39 mouse cellular contexts compared by ENCODE assay signal in the genomic region with DNA sequence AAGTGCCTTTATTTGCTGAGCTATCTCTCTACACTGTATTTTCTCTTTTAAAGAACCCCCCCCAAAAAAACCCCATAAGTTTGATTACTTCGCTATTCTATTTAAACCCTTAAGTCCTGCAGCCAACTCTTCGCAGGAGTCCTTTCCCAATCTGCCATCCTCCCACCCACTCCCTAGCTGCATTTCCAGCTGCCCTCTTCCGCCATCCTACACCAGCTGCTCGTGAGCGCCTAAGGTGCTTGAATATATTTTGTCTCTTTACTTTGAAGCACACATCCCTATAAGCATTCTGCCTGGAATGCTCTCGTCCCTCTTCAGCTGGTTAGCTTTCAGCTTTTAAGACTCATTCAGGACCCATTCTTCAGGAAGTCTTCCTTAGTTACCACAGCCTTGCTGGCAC. TPM values are rescaled to one million over a fixed set of nuclear protein-coding genes. Genes with fewer than 3 reads are reported as not detected.
DNase-seq lines count a peak whose midpoint lies in the region; ATAC-seq and TF ChIP-seq lines count a peak whose summit lies in the region.
"Had no signal": no experiment of that assay in that cellular context is flagged by ENCODE, and none has a peak within 500 bp of the region (broad histone marks: within the 10 kb centered on the region; RNA-seq: fewer than 3 reads in every experiment).

No protein-coding gene starts in this region.

- no peaks in the 10 kb centered on the region for H3K4me1 ChIP-seq in midbrain, embryonic 14.5 days (ENCODE audit: control insufficient read depth, insufficient read depth, low read length)
- H3K4me1 ChIP-seq: embryonic facial prominence, embryonic 13.5 days; forebrain, embryonic 10.5 days; forebrain, embryonic 15.5 days; limb, embryonic 15.5 days; liver, embryonic 13.5 days; midbrain, embryonic 15.5 days; neural tube, embryonic 15.5 days had no signal

- no peak overlapping the region for H3K9ac ChIP-seq in midbrain, embryonic 14.5 days (replicated peaks; ENCODE audit: low read length)
- H3K9ac ChIP-seq: embryonic facial prominence, embryonic 13.5 days; forebrain, embryonic 15.5 days; limb, embryonic 15.5 days; liver, embryonic 13.5 days; midbrain, embryonic 15.5 days; neural tube, embryonic 15.5 days had no signal

- no peak for TF ChIP-seq CTCF in layer of hippocampus, adult 2 months (conservative IDR thresholded peaks at IDR 0.05)

- no peak overlapping the region for H3K4me3 ChIP-seq in layer of hippocampus, adult 2 months
- no peak overlapping the region for H3K4me3 ChIP-seq in midbrain, embryonic 14.5 days (replicated peaks; ENCODE audit: low read depth, low read length)
- H3K4me3 ChIP-seq: embryonic facial prominence, embryonic 13.5 days; forebrain, embryonic 10.5 days; forebrain, embryonic 15.5 days; limb, embryonic 10.5 days; limb, embryonic 15.5 days; liver, embryonic 13.5 days; midbrain, embryonic 15.5 days; neural tube, embryonic 15.5 days had no signal

- DNase-seq in layer of hippocampus, adult 2 months (ENCODE audit: low spot score in 2 of 2) = no peak
- no peak for DNase-seq in layer of hippocampus, postnatal 36 days
- DNase-seq in brain, adult 2 months (ENCODE audit: low read depth, low spot score) = peak; percentile 81
- DNase-seq in left cerebral cortex, postnatal 25 days (ENCODE audit: low spot score in 2 of 2) = peak; percentile 38 to 82
- peak; percentile 44 for DNase-seq in right cerebral cortex, postnatal 25 days
- DNase-seq in urinary bladder, adult 2 months (ENCODE audit: low spot score) = no peak
- DNase-seq in midbrain, embryonic 14.5 days = no peak
- DNase-seq: adrenal gland, postnatal 25 days; cerebellum, adult 18-20 months; cerebellum, postnatal 10 days; gastrocnemius, postnatal 14 days; kidney, adult 2 months; kidney, postnatal 36 days; liver, embryonic 13.5 days; lung, adult 18-20 months; thymus, postnatal 4 days had no signal

- intact Hi-C loops in left cerebral cortex, postnatal 25 days (cut with DNase I) = no loop called here

- no peak overlapping the region for H3K4me2 ChIP-seq in midbrain, embryonic 14.5 days (ENCODE audit: low read length)
- H3K4me2 ChIP-seq: embryonic facial prominence, embryonic 13.5 days; forebrain, embryonic 15.5 days; limb, embryonic 15.5 days; liver, embryonic 13.5 days; midbrain, embryonic 15.5 days; neural tube, embryonic 15.5 days had no signal

- no peaks in the 10 kb centered on the region for H3K9me3 ChIP-seq in midbrain, embryonic 14.5 days (ENCODE audit: control insufficient read depth, low read length)
- H3K9me3 ChIP-seq: embryonic facial prominence, embryonic 13.5 days; forebrain, embryonic 10.5 days; forebrain, embryonic 15.5 days; limb, embryonic 10.5 days; limb, embryonic 15.5 days; liver, embryonic 13.5 days; midbrain, embryonic 15.5 days; neural tube, embryonic 15.5 days had no signal

- H3K27ac ChIP-seq in layer of hippocampus, adult 2 months = peak overlapping the region; percentile 11; the same call in 1 of the 2 replicates
- H3K27ac ChIP-seq in midbrain, embryonic 14.5 days (replicated peaks; ENCODE audit: low read depth, low read length) = no peak overlapping the region
- H3K27ac ChIP-seq: embryonic facial prominence, embryonic 13.5 days; forebrain, embryonic 10.5 days; forebrain, embryonic 15.5 days; limb, embryonic 10.5 days; limb, embryonic 15.5 days; liver, embryonic 13.5 days; macrophage; midbrain, embryonic 15.5 days; neural tube, embryonic 15.5 days; stomach, postnatal 0 days had no signal

- WGBS in midbrain, embryonic 14.5 days = 76% methylated on average over 6 of the region's 6 CpGs

- H3K36me3 ChIP-seq in midbrain, embryonic 14.5 days (ENCODE audit: control insufficient read depth, insufficient read depth, low read length) = peaks cover 19% of the 10 kb centered on the region; the same call in 1 of the 2 replicates
- H3K36me3 ChIP-seq: midbrain, embryonic 15.5 days had no signal

- no peaks in the 10 kb centered on the region for H3K27me3 ChIP-seq in midbrain, embryonic 14.5 days (ENCODE audit: control insufficient read depth, insufficient read depth, low read length)
- H3K27me3 ChIP-seq: embryonic facial prominence, embryonic 13.5 days; forebrain, embryonic 15.5 days; limb, embryonic 15.5 days; liver, embryonic 13.5 days; midbrain, embryonic 15.5 days; neural tube, embryonic 15.5 days had no signal

- ATAC-seq in midbrain, embryonic 14.5 days (ENCODE audit: low FRiP score, low TSS enrichment) = no peak
- ATAC-seq: CD4-positive, CD25-positive, alpha-beta regulatory T cell, adult 4 months; forebrain, embryonic 15.5 days; hindbrain, embryonic 16.5 days; lung, postnatal 0 days; midbrain, embryonic 15.5 days had no signal

RNA-seq across cellular contexts. Expression of a gene that starts 27.2 kb away (rescaled TPM):
- total RNA-seq in layer of hippocampus, adult 2 months (2021) = 100 to 1,000 TPM; 207 TPM
- 100 to 1,000 TPM; 208 to 228 TPM for total RNA-seq in layer of hippocampus, postnatal 36 days (2021)
- 100 to 1,000 TPM; 219 to 231 TPM for total RNA-seq in left cerebral cortex, postnatal 25 days (2021)
- 287 and 337 TPM in 2 replicates for polyA plus RNA-seq in urinary bladder, adult 2 months (2012; rRNA removed)
- polyA plus RNA-seq in midbrain, embryonic 14.5 days (2014; fragmentation: Nextera tagmentation; extraction: Ambion mirVana) = 334 and 361 TPM in 2 replicates

RNA-seq across cellular contexts. Expression of a gene that starts 27.9 kb away (rescaled TPM):
- total RNA-seq in layer of hippocampus, adult 2 months (2021) = 10 to 100 TPM; 14.6 to 18.0 TPM
- total RNA-seq in layer of hippocampus, postnatal 36 days (2021) = 10 to 100 TPM; 16.5 to 20.7 TPM
- total RNA-seq in left cerebral cortex, postnatal 25 days (2021) = 10 to 100 TPM; 17.3 to 19.0 TPM
- 12.9 and 15.3 TPM in 2 replicates for polyA plus RNA-seq in urinary bladder, adult 2 months (2012; rRNA removed)
- polyA plus RNA-seq in midbrain, embryonic 14.5 days (2014; fragmentation: Nextera tagmentation; extraction: Ambion mirVana) = 15.0 and 18.7 TPM in 2 replicates

RNA-seq across cellular contexts. Expression of a gene that starts 54.3 kb away (rescaled TPM):
- total RNA-seq in layer of hippocampus, adult 2 months (2021) = not detected
- total RNA-seq in layer of hippocampus, postnatal 36 days (2021) = not detected
- total RNA-seq in left cerebral cortex, postnatal 25 days (2021) = not detected
- polyA plus RNA-seq in urinary bladder, adult 2 months (2012; rRNA removed) = not detected in 2 replicates
- polyA plus RNA-seq in midbrain, embryonic 14.5 days (2014; fragmentation: Nextera tagmentation; extraction: Ambion mirVana) = 0.08 TPM in 1 of 2 replicates, not detected in the other
- total RNA-seq: adrenal gland, adult 18-20 months; adrenal gland, postnatal 25 days; common myeloid progenitor, adult 5-6 weeks; gastrocnemius, postnatal 14 days; granulocyte monocyte progenitor cell, adult 5-6 weeks; heart, postnatal 25 days had no signal
- polyA plus RNA-seq: CD4-positive, CD25-positive, alpha-beta regulatory T cell, adult 4 months; embryonic facial prominence, embryonic 13.5 days; forebrain, embryonic 15.5 days; heart, embryonic 14.5 days; intestine, embryonic 14.5 days; kidney, adult 2 months; limb, embryonic 10.5 days; limb, embryonic 15.5 days; liver, embryonic 13.5 days; macrophage; midbrain, embryonic 15.5 days; neural tube, embryonic 15.5 days; spleen, adult 2 months; stomach, postnatal 0 days; thymus, postnatal 0 days had no signal

RNA-seq across cellular contexts. Expression of a gene that starts 58.0 kb away (rescaled TPM):
- total RNA-seq in layer of hippocampus, adult 2 months (2021) = not detected
- not detected for total RNA-seq in layer of hippocampus, postnatal 36 days (2021)
- total RNA-seq in left cerebral cortex, postnatal 25 days (2021) = not detected
- polyA plus RNA-seq in urinary bladder, adult 2 months (2012; rRNA removed) = 0.12 and 0.21 TPM in 2 replicates
- polyA plus RNA-seq in midbrain, embryonic 14.5 days (2014; fragmentation: Nextera tagmentation; extraction: Ambion mirVana) = not detected in 2 replicates
- total RNA-seq: adrenal gland, adult 18-20 months; common myeloid progenitor, adult 5-6 weeks; gastrocnemius, postnatal 14 days; granulocyte monocyte progenitor cell, adult 5-6 weeks; heart, postnatal 25 days had no signal
- polyA plus RNA-seq: brain, embryonic 14.5 days; embryonic facial prominence, embryonic 13.5 days; forebrain, embryonic 10.5 days; forebrain, embryonic 15.5 days; heart, embryonic 14.5 days; hindbrain, embryonic 11.5 days; hindbrain, embryonic 16.5 days; intestine, embryonic 14.5 days; kidney, adult 2 months; kidney, embryonic 16.5 days; limb, embryonic 10.5 days; limb, embryonic 15.5 days; liver, embryonic 13.5 days; macrophage; midbrain, embryonic 15.5 days; neural tube, embryonic 15.5 days had no signal

Comparison
In these comparisons a context has a peak if more than half of its experiments do, and no peak if none do; other contexts are left out.
1. DNase-seq: peak in brain, adult 2 months (single experiment), left cerebral cortex, postnatal 25 days (2 of 2) and right cerebral cortex, postnatal 25 days (single experiment); none in layer of hippocampus, adult 2 months (0 of 2), layer of hippocampus, postnatal 36 days (0 of 2), urinary bladder, adult 2 months (single experiment) and midbrain, embryonic 14.5 days (single experiment).